Mouse (Mus musculus): ENCODE results near the gene Fads1. TPM values are rescaled to one million over a fixed set of nuclear protein-coding genes. Genes with fewer than 3 reads are reported as not detected.

Fads1 gene
- polyA plus RNA-seq, 1 experiment from 2014 or later: 39.8 TPM

DNA sequence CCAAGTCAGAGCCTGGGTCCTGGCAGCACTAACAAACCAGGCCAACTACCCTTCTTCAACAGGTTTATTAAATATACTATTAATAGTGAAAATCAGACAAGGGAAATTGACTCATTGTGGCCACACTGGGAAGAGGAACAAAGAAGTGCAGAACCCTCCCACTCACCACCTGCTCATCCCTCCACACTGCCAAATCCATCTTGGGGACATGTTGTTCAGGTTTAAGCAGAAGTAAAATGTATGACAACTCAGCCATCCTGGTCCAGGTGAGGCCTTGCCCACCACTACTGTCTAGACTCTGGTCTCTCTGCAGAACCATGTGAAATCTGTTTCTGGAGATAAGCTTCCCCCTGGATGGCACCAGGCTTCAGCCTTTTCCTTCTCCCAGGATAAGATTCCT is 10.8 kb upstream of the Fads1 start:
- Histone ChIP-seq H3K4me2 (ENCODE audit: low read depth, low read length) (no peak overlapping the region), H3K27me3 (ENCODE audit: control insufficient read depth, insufficient read depth, low read length) (no peaks in the 10 kb centered on the region), H3K4me1 (ENCODE audit: control insufficient read depth, insufficient read depth, low read length) (peaks cover 5% of the 10 kb centered on the region), H3K4me3 (ENCODE audit: low read length) (no peak overlapping the region), H3K27ac (ENCODE audit: low read length) (no peak overlapping the region), H3K36me3 (ENCODE audit: control insufficient read depth, insufficient read depth) (no peaks in the 10 kb centered on the region), H3K9me3 (replicated peaks; ENCODE audit: control insufficient read depth, low read length) (no peaks in the 10 kb centered on the region), H3K9ac (ENCODE audit: low read length) (no peak overlapping the region)
- ATAC-seq (replicated peaks; ENCODE audit: extremely low read depth, insufficient read depth, low FRiP score): no peak

- Histone ChIP-seq H3K9me3 (replicated peaks; ENCODE audit: control insufficient read depth, low read length) (no peaks in the 10 kb centered on the region), H3K9ac (ENCODE audit: low read length) (no peak overlapping the region), H3K27me3 (ENCODE audit: control insufficient read depth, insufficient read depth, low read length) (no peaks in the 10 kb centered on the region), H3K27ac (ENCODE audit: low read length) (no peak overlapping the region), H3K36me3 (ENCODE audit: control insufficient read depth, insufficient read depth) (no peaks in the 10 kb centered on the region), H3K4me2 (ENCODE audit: low read depth, low read length) (no peak overlapping the region), H3K4me1 (ENCODE audit: control insufficient read depth, insufficient read depth, low read length) (peaks cover 12% of the 10 kb centered on the region), H3K4me3 (ENCODE audit: low read length) (no peak overlapping the region)
- WGBS: 60% methylated on average over 5 of the region's 5 CpGs
- no peak for ATAC-seq (replicated peaks; ENCODE audit: extremely low read depth, insufficient read depth, low FRiP score)
Observed at GRCm38 (mm10) chr19:10173116-10173718, 9.5 kb upstream of the Fads1 start.

- ATAC-seq (replicated peaks; ENCODE audit: extremely low read depth, insufficient read depth, low FRiP score): no peak
- no peak overlapping the region for H3K9ac ChIP-seq (ENCODE audit: low read length)
- no peak overlapping the region for H3K4me2 ChIP-seq (ENCODE audit: low read depth, low read length)
- no peak overlapping the region for H3K27ac ChIP-seq (ENCODE audit: low read length)
- WGBS: 73% methylated on average over 7 of the region's 7 CpGs
- H3K27me3 ChIP-seq (ENCODE audit: control insufficient read depth, insufficient read depth, low read length): no peaks in the 10 kb centered on the region
- no peak overlapping the region for H3K4me3 ChIP-seq (ENCODE audit: low read length)
- H3K36me3 ChIP-seq (ENCODE audit: control insufficient read depth, insufficient read depth): no peaks in the 10 kb centered on the region
- H3K9me3 ChIP-seq (replicated peaks; ENCODE audit: control insufficient read depth, low read length): no peaks in the 10 kb centered on the region
- H3K4me1 ChIP-seq (ENCODE audit: control insufficient read depth, insufficient read depth, low read length): peaks cover 12% of the 10 kb centered on the region
Observed at GRCm38 (mm10) chr19:10173844-10174539, 8.7 kb upstream of the Fads1 start.

DNA sequence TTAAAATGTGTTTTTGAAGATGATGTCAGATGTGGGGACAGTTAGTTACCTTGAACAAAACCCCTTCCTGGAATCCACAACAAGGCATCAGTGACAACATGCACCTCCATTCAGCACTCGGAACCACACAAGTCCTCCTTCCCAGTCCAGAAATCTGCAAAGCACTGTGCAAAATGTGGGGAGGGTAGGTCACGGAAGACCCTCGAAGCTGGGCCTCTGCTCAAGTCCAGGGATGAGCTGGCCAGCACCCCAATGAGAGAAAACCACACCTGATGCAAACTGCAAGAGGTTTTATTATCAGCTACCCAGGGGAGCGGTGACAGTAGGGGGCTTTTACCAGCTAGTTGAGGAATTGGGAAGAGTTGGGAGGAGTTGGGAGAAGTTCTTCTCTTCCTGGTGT is 7.7 kb upstream of the Fads1 start:
- no peak for ATAC-seq (replicated peaks; ENCODE audit: extremely low read depth, insufficient read depth, low FRiP score)
- peaks cover 12% of the 10 kb centered on the region for H3K4me1 ChIP-seq (ENCODE audit: control insufficient read depth, insufficient read depth, low read length)
- 61% methylated on average over 4 of the region's 4 CpGs for WGBS
- H3K4me3 ChIP-seq (ENCODE audit: low read length): no peak overlapping the region
- no peak overlapping the region for H3K9ac ChIP-seq (ENCODE audit: low read length)
- no peak overlapping the region for H3K4me2 ChIP-seq (ENCODE audit: low read depth, low read length)
- H3K9me3 ChIP-seq (replicated peaks; ENCODE audit: control insufficient read depth, low read length): no peaks in the 10 kb centered on the region
- no peaks in the 10 kb centered on the region for H3K27me3 ChIP-seq (ENCODE audit: control insufficient read depth, insufficient read depth, low read length)
- H3K27ac ChIP-seq (ENCODE audit: low read length): no peak overlapping the region
- H3K36me3 ChIP-seq (ENCODE audit: control insufficient read depth, insufficient read depth): no peaks in the 10 kb centered on the region

GRCm38 (mm10) chr19:10176477-10176876 is 6.2 kb upstream of the Fads1 start:
- no peak overlapping the region for H3K27ac ChIP-seq (ENCODE audit: low read length)
- no peak; the same call in 1 of the 2 replicates for ATAC-seq (replicated peaks; ENCODE audit: extremely low read depth, insufficient read depth, low FRiP score)
- no peak overlapping the region for H3K4me3 ChIP-seq (ENCODE audit: low read length)
- WGBS: 56% methylated on average over 1 of the region's 1 CpGs
- H3K9ac ChIP-seq (ENCODE audit: low read length): no peak overlapping the region
- H3K4me1 ChIP-seq (ENCODE audit: control insufficient read depth, insufficient read depth, low read length): peaks cover 22% of the 10 kb centered on the region
- no peaks in the 10 kb centered on the region for H3K27me3 ChIP-seq (ENCODE audit: control insufficient read depth, insufficient read depth, low read length)
- no peaks in the 10 kb centered on the region for H3K9me3 ChIP-seq (replicated peaks; ENCODE audit: control insufficient read depth, low read length)
- H3K36me3 ChIP-seq (ENCODE audit: control insufficient read depth, insufficient read depth): no peaks in the 10 kb centered on the region
- no peak overlapping the region; the same call in 1 of the 2 replicates for H3K4me2 ChIP-seq (ENCODE audit: low read depth, low read length)

GRCm38 (mm10) chr19:10176941-10177372 is 5.7 kb upstream of the Fads1 start:
- Histone ChIP-seq H3K27me3 (ENCODE audit: control insufficient read depth, insufficient read depth, low read length) (no peaks in the 10 kb centered on the region), H3K27ac (ENCODE audit: low read length) (0 out of 2 replicates have a peak overlapping the region, but pooled peaks have one; percentile 33), H3K4me3 (ENCODE audit: low read length) (no peak overlapping the region), H3K9me3 (replicated peaks; ENCODE audit: control insufficient read depth, low read length) (no peaks in the 10 kb centered on the region), H3K4me1 (ENCODE audit: control insufficient read depth, insufficient read depth, low read length) (peaks cover 24% of the 10 kb centered on the region), H3K36me3 (ENCODE audit: control insufficient read depth, insufficient read depth) (no peaks in the 10 kb centered on the region), H3K4me2 (ENCODE audit: low read depth, low read length) (peak overlapping the region; percentile 38; the same call in 1 of the 2 replicates), H3K9ac (ENCODE audit: low read length) (no peak overlapping the region)
- 26% methylated on average over 7 of the region's 7 CpGs for WGBS
- ATAC-seq (replicated peaks; ENCODE audit: extremely low read depth, insufficient read depth, low FRiP score): peak; percentile 61

- no peak for ATAC-seq (replicated peaks; ENCODE audit: extremely low read depth, insufficient read depth, low FRiP score)
Observed at GRCm38 (mm10) chr19:10181225-10181624, 1.5 kb upstream of the Fads1 start.

GRCm38 (mm10) chr19:10182142-10182541 is 546 bp upstream of the Fads1 start:
- no peaks in the 10 kb centered on the region for H3K9me3 ChIP-seq (replicated peaks; ENCODE audit: control insufficient read depth, low read length)
- H3K36me3 ChIP-seq (ENCODE audit: control insufficient read depth, insufficient read depth): peaks cover 13% of the 10 kb centered on the region
- peaks cover 32% of the 10 kb centered on the region for H3K4me1 ChIP-seq (ENCODE audit: control insufficient read depth, insufficient read depth, low read length)
- peak overlapping the region; percentile 37 for H3K9ac ChIP-seq (ENCODE audit: low read length)
- H3K27me3 ChIP-seq (ENCODE audit: control insufficient read depth, insufficient read depth, low read length): no peaks in the 10 kb centered on the region
- peak overlapping the region; percentile 81 for H3K4me3 ChIP-seq (ENCODE audit: low read length)
- ATAC-seq (replicated peaks; ENCODE audit: extremely low read depth, insufficient read depth, low FRiP score): 0 out of 2 replicates have a peak, but pooled peaks have one; percentile 0
- H3K27ac ChIP-seq (ENCODE audit: low read length): peak overlapping the region; percentile 49
- 28% methylated on average over 7 of the region's 7 CpGs for WGBS
- H3K4me2 ChIP-seq (ENCODE audit: low read depth, low read length): peak overlapping the region; percentile 87

More at GRCm38 (mm10) chr19:10181225-10181624, 1.5 kb upstream of the Fads1 start:
- no peak overlapping the region for H3K27ac ChIP-seq (ENCODE audit: low read length)
- no peak overlapping the region for H3K4me2 ChIP-seq (ENCODE audit: low read depth, low read length)
- peaks cover 40% of the 10 kb centered on the region for H3K4me1 ChIP-seq (ENCODE audit: control insufficient read depth, insufficient read depth, low read length)
- H3K27me3 ChIP-seq (ENCODE audit: control insufficient read depth, insufficient read depth, low read length): no peaks in the 10 kb centered on the region
- no peaks in the 10 kb centered on the region for H3K9me3 ChIP-seq (replicated peaks; ENCODE audit: control insufficient read depth, low read length)
- no peak overlapping the region for H3K9ac ChIP-seq (ENCODE audit: low read length)
- no peak overlapping the region for H3K4me3 ChIP-seq (ENCODE audit: low read length)
- H3K36me3 ChIP-seq (ENCODE audit: control insufficient read depth, insufficient read depth): peaks cover 5% of the 10 kb centered on the region
- WGBS: 81% methylated on average over 7 of the region's 7 CpGs

GRCm38 (mm10) chr19:10183299-10183983 is 753 bp downstream of the Fads1 start:
- Histone ChIP-seq H3K4me2 (ENCODE audit: low read depth, low read length) (peak overlapping the region; percentile 87), H3K4me3 (ENCODE audit: low read length) (peak overlapping the region; percentile 81), H3K4me1 (ENCODE audit: control insufficient read depth, insufficient read depth, low read length) (peaks cover 28% of the 10 kb centered on the region), H3K27ac (ENCODE audit: low read length) (peak overlapping the region; percentile 90), H3K27me3 (ENCODE audit: control insufficient read depth, insufficient read depth, low read length) (no peaks in the 10 kb centered on the region), H3K36me3 (ENCODE audit: control insufficient read depth, insufficient read depth) (peaks cover 20% of the 10 kb centered on the region), H3K9me3 (replicated peaks; ENCODE audit: control insufficient read depth, low read length) (no peaks in the 10 kb centered on the region), H3K9ac (ENCODE audit: low read length) (peak overlapping the region; percentile 93)
- peak; percentile 69 for ATAC-seq (replicated peaks; ENCODE audit: extremely low read depth, insufficient read depth, low FRiP score)
- 2% methylated on average over 35 of the region's 35 CpGs for WGBS
